Mouse (Mus musculus) spleen, embryonic (tissue): Measurements from ENCODE around the gene Tbrg4.
"Not testable (repeated sequence)": the region's sequence is repeated elsewhere in the genome, so short reads cannot be mapped to it uniquely, and the experiment has no call there.

ENCODE experiments used
- CTCF ChIA-PET: fragments of 350-600 bp; sonication (Branson Sonifier 250); formaldehyde crosslinking; loops from one replicate; lab custom pipeline; 2022; lab: Charles Lee

The Tbrg4 gene

GRCm38 (mm10) chr11:6625478-6626387, at the start of gene Tbrg4:
TSS of gene Tbrg4 (minus strand) at chr11:6626067.
- CTCF ChIA-PET = interaction anchor here (0.6 to 0.7 kb wide), 2 partner anchors 15 to 149 kb away, joined by 8 to 11 read pairs; no protein-coding TSS in a partner anchor

- CTCF ChIA-PET = interaction anchor here (0.6 kb wide), 1 partner anchor 217 kb away, joined by 4 read pairs; no protein-coding TSS in a partner anchor
These were observed 49.5 kb upstream of the Tbrg4 start for GRCm38 (mm10) chr11:6675402-6675801.

GRCm38 (mm10) chr11:6674701-6675100, 48.8 kb upstream of the Tbrg4 start:
- CTCF ChIA-PET = no interaction called here

- CTCF ChIA-PET = no interaction called here
These were observed 45.0 kb upstream of the Tbrg4 start for GRCm38 (mm10) chr11:6670826-6671225.

- CTCF ChIA-PET = no interaction called here
These were observed 44.2 kb upstream of the Tbrg4 start for GRCm38 (mm10) chr11:6670044-6670443.

GRCm38 (mm10) chr11:6669041-6669440, 43.2 kb upstream of the Tbrg4 start:
- CTCF ChIA-PET = no interaction called here

- CTCF ChIA-PET = no interaction called here
These were observed 40.8 kb upstream of the Tbrg4 start for GRCm38 (mm10) chr11:6666634-6667033.

GRCm38 (mm10) chr11:6661206-6661605, 35.3 kb upstream of the Tbrg4 start:
- CTCF ChIA-PET = no interaction called here

GRCm38 (mm10) chr11:6658271-6658670, 32.4 kb upstream of the Tbrg4 start, which contains the start of gene Ramp3:
TSS of gene Ramp3 (plus strand) at chr11:6658521.
- CTCF ChIA-PET = no interaction called here

- CTCF ChIA-PET = no interaction called here
These were observed 29.0 kb upstream of the Tbrg4 start for GRCm38 (mm10) chr11:6654903-6655302.

- CTCF ChIA-PET = not testable (repeated sequence)
These were observed 27.1 kb upstream of the Tbrg4 start for GRCm38 (mm10) chr11:6652978-6653377.

- CTCF ChIA-PET = no interaction called here
These were observed 24.7 kb upstream of the Tbrg4 start for GRCm38 (mm10) chr11:6650519-6650918.

GRCm38 (mm10) chr11:6647831-6648724, 22.2 kb upstream of the Tbrg4 start:
- CTCF ChIA-PET = no interaction called here

GRCm38 (mm10) chr11:6644566-6644965, 18.7 kb upstream of the Tbrg4 start:
- CTCF ChIA-PET = no interaction called here

- CTCF ChIA-PET = no interaction called here
These were observed 13.2 kb upstream of the Tbrg4 start for GRCm38 (mm10) chr11:6639072-6639471.

- CTCF ChIA-PET = no interaction called here
These were observed 12.7 kb upstream of the Tbrg4 start, which contains the start of gene Wap for GRCm38 (mm10) chr11:6638537-6638936. TSS of gene Wap (minus strand) at chr11:6638637.

- CTCF ChIA-PET = no interaction called here
These were observed 10.3 kb upstream of the Tbrg4 start for GRCm38 (mm10) chr11:6636150-6636549.

- CTCF ChIA-PET = interaction anchor here (0.7 kb wide), 2 partner anchors 160 to 243 kb away, joined by 3 to 5 read pairs; no protein-coding TSS in a partner anchor
These were observed 3.8 kb upstream of the Tbrg4 start for GRCm38 (mm10) chr11:6629655-6630054.

GRCm38 (mm10) chr11:6628568-6628967, 2.7 kb upstream of the Tbrg4 start:
- CTCF ChIA-PET = interaction anchor here (0.5 to 0.9 kb wide), 4 partner anchors 100 to 194 kb away, joined by 3 to 5 read pairs (median 4); no protein-coding TSS in a partner anchor

- CTCF ChIA-PET = no interaction called here
These were observed 1.9 kb upstream of the Tbrg4 start for GRCm38 (mm10) chr11:6627731-6628130.

- CTCF ChIA-PET = no interaction called here
These were observed 513 bp upstream of the Tbrg4 start for GRCm38 (mm10) chr11:6626388-6626772.
